Mouse (Mus musculus): ENCODE measurements around the gene Rdh13.

Gene Rdh13

GRCm38 (mm10) chr7:4445216-4445791, at the start of gene Rdh13:
TSS of gene Rdh13 (minus strand) at chr7:4445649.
- DNase-seq: peak; percentile 95

DNA sequence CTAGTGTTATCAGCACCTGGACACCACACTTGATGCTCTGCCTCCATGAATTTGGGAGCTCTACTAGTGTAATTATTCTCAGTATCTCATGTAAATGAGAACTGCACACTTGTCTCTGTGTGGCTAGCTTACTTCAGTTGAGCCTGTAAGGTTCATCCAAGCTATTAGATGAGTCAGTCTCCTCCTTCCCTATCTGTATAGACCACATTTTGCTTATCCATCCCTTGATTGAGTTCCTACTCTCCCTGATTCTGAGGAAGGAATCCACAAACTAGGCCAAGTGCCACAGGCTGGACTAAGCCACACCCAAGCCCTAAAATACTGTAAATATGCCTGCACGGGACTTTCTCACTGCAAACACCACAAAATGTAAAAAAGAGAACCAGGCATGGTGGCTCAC, 48.5 kb upstream of the Rdh13 start:
- DNase-seq: no peak

DNA sequence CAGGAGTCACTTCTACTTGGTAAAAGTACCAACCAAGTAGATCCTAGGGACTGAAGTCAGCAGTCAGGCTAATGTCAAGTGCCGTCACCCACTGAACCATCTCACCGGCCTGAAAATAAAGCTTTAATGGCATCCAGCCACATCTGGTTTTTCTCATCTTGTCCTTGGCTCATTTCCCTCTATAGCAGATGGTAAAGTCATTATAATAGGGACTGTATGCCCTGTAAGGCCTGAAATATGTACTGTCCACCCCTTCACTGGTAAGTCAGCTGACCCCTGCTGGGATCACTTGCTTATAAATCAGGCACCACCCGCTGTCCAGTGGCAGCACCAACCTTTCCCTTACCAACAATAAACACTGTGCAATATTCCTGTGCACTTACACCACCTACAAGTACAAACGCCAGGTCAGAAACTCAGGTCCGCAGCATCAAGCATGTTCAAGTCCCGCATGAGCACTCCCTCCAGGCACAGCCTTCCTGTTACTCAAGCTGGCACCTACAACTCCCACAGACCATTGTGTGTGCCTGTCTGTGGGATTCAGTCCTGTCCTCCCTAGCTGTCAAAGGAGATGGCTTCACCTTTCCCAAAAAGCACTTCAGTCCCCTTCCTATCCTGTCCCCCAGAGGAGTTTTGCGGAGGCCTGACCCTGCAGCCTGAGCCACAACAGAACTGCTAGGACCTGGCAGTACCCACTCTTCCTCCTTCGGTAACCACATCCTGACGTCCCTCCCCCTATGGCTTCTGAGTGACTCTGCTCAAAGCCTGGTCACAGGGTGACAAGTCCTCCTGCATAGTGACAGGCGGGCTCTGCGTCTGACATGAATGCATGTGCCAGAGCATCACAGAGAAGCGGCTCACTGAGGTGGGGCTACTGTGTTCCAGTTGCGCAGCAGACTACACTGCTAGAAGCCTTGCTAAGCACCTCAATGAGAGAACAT, 47.1 kb upstream of the Rdh13 start:
- no peak for DNase-seq

- DNase-seq: no peak
These were observed 45.9 kb upstream of the Rdh13 start for GRCm38 (mm10) chr7:4491308-4491707.

DNA sequence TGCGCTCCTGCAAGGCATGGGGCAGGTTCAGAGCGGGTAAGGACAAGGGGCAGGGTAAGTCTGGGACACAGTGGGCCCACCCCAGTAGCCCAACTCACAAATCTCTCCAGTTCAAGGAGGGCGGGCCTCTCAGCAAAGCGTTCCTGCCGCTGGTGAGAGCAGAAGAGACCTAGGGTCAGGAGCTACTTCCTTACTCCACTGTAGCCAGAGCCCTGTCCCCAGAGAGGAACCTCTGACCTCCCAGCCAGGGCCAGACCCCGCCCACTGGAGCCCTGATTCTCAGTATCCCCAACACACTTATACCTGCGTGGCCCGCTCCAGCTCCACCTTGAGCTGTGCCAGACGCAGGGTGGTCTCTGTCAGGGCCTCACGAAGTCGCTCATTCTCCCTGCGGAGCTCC, 36.8 kb upstream of the Rdh13 start:
- no peak for DNase-seq

DNA sequence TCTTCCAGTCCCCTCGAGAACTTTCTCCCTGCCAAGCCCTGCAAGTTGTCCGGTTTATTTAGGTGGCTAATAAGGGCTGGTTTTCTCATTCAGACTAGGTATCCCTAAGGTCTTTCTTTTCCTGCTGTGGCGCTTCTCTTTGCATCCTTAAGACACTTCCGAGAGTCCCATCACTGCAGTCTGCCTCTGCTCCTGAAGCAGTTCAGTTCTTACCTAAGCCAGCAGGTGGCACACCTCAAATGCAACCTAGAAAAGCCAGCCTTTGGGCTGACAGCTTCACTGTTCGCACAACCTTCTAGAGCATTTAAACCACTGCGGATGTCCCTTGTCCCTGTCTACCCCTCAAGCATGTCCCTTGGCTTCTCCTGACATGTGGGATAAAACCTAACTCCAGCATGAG, 34.2 kb upstream of the Rdh13 start:
- DNase-seq: peak; percentile 66

DNA sequence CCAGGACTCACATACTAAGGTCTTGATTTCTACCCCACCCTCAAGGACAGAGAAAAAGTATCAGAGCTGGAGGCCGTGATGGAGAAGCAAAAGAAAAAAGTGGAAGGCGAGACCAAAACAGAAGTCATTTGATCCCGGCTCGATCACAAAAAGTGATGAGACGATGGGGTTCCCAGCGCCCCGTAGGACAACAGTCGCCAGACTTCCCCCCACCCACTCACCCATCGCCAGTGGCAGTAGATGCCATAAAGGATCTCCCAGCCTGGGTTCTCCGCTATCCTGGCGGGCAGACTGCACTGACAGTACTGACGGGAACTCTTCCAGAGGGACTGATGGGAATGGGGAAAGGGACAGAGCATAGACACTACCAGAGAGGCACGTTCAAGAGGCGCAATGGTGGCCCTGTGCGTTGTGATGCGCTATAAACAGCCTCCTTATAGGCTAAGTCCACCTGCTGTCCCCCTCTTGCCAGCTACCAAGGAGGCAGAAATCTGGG, 33.4 kb upstream of the Rdh13 start:
- no peak for DNase-seq

DNA sequence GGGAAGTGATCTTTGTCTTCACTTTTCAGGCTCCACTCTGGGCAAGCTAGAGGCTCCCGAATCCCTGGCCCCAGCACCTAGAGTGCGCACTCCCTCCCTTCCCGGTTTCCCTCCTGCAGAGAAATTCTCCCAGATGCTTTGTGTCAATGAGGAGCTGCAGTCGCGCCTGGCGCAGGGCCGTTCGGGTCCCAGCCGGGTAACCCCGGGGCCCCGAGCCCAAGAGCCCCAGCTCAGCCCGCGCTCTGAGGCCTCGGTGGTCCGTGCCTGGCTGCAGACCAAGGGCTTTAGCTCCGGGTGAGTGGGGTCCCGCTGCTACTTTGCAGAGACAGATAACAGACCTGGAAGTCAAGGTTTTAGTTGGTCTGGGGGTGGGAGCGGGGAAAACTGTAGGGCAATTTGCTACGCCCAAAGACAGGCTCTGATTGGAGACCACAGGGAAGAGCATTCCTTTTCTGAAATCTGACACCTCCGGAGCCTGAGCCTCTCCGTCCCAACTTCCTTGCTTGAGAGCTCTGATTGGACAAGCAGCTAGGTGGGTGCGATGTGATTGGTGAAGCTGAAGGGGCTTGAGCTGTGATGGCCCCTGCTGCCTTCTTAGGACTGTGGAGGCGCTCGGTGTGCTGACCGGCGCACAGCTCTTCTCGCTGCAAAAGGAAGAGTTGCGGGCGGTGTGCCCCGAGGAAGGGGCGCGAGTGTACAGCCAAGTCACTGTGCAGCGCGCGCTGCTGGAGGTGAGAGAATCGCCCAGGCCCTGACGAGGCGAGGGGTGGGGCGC, 32.8 kb upstream of the Rdh13 start:
- peak; percentile 97 for DNase-seq

GRCm38 (mm10) chr7:4473940-4474339, 28.5 kb upstream of the Rdh13 start:
- DNase-seq: no peak

GRCm38 (mm10) chr7:4471179-4471555, 25.7 kb upstream of the Rdh13 start:
- peak; percentile 79 for DNase-seq

DNA sequence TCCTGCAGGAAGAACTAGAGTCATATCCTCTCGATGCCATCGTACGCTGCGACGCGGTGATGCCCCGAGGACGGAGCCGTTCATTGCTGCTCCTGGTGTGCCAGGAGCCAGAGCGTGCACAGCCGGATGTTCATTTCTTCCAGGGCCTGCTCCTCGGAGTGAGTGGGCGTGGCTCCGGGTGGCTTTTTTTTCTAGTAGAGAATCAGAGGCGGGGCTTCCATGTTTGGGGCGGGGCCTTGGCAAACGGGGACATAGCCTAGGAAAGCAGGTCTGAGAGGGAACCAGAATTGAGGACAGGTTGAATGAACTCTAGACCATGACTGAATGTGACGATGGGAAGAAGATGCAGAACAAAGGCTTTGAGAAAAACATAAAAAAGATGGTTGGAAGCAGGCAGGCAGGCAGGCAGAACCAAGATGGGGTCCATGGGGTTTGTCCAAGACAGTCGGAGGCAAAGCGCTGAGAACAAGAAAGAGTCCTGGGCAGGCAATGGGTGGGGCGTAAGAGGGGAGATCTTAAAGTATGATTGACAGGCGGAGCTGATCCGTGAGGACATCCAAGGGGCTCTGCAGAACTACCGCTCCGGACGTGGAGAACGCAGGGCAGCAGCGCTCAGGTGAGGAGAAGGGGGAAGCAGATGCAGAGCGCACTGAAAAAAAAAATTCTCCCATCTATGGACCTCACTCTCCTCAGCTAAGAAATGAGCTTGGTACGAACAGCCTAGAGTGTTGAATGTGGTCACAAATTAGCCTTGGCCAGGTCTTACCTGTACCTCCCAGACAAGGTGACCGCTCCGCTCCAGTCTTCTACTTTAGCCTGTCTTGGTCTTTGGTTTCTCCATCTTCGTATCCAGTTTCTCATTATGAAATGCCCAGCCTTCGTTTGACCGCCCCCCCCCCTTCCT, 25.1 kb upstream of the Rdh13 start:
- peak; percentile 83 for DNase-seq

- no peak for DNase-seq
These were observed 22.4 kb upstream of the Rdh13 start for GRCm38 (mm10) chr7:4467801-4468200.

DNA sequence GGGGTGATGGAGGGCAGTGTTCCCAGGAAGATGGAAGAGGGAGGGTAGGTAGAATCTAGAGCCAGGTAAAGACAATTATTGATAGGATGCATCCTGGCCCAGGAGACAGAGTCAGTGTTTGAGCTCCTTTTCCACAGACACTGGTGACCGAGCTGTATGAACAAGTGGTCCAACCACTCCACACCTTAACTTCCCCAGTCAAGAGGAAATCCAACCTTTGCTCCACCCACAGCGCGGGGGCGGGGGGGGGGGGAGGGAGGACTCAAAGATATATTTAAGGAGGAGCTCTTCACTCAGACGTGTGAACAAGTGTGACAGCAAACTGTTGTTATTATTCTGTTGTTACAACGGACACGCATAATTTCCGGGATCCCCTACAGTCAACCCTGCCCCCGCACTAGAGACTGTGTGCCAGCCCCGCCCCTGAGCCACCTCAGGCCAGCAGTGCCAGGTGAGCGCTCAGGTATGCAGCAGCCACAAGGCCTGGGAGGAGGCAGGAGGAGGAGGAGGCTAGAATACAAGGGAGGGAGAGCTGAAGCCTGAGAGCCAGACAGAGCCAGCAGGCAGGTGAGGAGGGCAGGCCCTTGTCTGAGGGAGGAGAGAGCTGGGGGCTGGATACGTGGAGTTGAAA, 18.9 kb upstream of the Rdh13 start:
- DNase-seq: no peak

GRCm38 (mm10) chr7:4460576-4461434, 15.4 kb upstream of the Rdh13 start, which contains the start of gene Eps8l1:
TSS of gene Eps8l1 (plus strand) at chr7:4460674.
- DNase-seq: no peak

- no peak for DNase-seq
These were observed 7.2 kb upstream of the Rdh13 start for GRCm38 (mm10) chr7:4452644-4453043.

GRCm38 (mm10) chr7:4449211-4449610, 3.8 kb upstream of the Rdh13 start:
- no peak for DNase-seq

DNA sequence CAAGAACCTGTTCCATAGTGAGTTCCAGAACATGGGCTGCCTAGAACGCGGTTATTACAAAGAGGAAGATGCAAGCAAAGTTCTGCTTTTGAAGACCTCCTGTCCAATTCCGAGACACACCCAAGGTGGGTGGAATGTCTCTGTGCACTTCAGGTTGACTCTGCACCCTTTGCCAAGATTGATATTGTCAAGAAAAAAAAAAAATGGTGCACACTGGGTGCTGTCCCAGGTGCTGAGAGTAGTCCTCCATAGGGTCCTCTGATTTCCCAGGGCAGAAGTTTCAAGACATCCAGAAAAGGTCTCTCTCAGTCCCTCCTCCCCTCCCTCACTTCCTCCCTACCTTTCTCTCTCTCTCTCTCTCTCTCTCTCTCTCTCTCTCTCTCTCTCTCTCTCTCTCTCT, 3.0 kb upstream of the Rdh13 start:
- no peak for DNase-seq

GRCm38 (mm10) chr7:4447138-4447537, 1.7 kb upstream of the Rdh13 start:
- peak; percentile 16 for DNase-seq

DNA sequence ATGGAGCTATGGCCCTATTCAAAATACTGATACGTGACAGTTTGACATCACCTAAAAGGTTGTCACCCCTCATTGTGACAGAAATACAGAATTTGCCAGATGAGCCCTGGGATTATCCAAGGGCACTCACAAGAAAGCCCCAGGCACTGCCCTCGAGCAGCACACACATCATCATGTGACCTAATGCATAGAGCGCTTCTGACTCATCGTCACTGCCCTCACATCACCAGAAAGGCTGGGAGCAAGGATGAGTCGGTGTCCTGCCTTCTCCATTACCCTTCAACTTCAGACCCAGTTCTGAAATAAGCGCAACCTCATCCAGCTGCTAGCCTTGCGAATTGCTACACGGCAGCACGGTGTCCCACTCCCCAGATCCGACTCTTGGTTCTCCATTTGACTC, 4.9 kb downstream of the Rdh13 start:
- no peak for DNase-seq

GRCm38 (mm10) chr7:4437721-4438120, 7.7 kb downstream of the Rdh13 start:
- DNase-seq: no peak

- no peak for DNase-seq
These were observed 13.4 kb downstream of the Rdh13 start for GRCm38 (mm10) chr7:4432026-4432425.
